Mouse (Mus musculus): ENCODE results near the gene Hsf5. TPM values are rescaled to one million over a fixed set of nuclear protein-coding genes. Genes with fewer than 3 reads are reported as not detected.

The Hsf5 gene
- polyA plus RNA-seq, 2 experiments: 0.02 TPM; not detected in 1

- DNase-seq (ENCODE audit: low read depth in 3 of 3, low spot score in 3 of 3) (no peak), ATAC-seq (ENCODE audit: insufficient read depth) (no peak)
- WGBS (ENCODE audit: insufficient replicate concordance): 55% methylated on average over 6 of the region's 6 CpGs
- H3K9ac ChIP-seq (replicated peaks): no peak overlapping the region
- no peaks in the 10 kb centered on the region for H3K9me3 ChIP-seq (ENCODE audit: control insufficient read depth, low read length)
- TF ChIP-seq EP300 (IDR thresholded peaks at IDR 0.05; ENCODE audit: low read depth) (no peak), CTCF (IDR thresholded peaks at IDR 0.05; ENCODE audit: low read depth) (no peak)
- H3K36me3 ChIP-seq (replicated peaks; ENCODE audit: control insufficient read depth, insufficient read depth, low read depth): no peaks in the 10 kb centered on the region
- no peak overlapping the region for H3K4me2 ChIP-seq (ENCODE audit: low read depth)
- H3K27me3 ChIP-seq (ENCODE audit: control insufficient read depth, insufficient read depth, low read length): no peaks in the 10 kb centered on the region
- peaks cover 6 to 13% of the 10 kb centered on the region in 2 experiments; a peak in 3 of 4 replicates for H3K4me1 ChIP-seq (replicated peaks; ENCODE audit: control insufficient read depth in 2 of 2, insufficient read depth in 2 of 2, low read length in 1 of 2)
- no peak overlapping the region for H3K27ac ChIP-seq
- H3K4me3 ChIP-seq (ENCODE audit: insufficient read depth in 1 of 2, low read depth in 2 of 2, low read length in 2 of 2): no peak overlapping the region
These were observed 33.5 kb upstream of the Hsf5 start for GRCm38 (mm10) chr11:87583291-87584034.

GRCm38 (mm10) chr11:87584711-87585505, 32.1 kb upstream of the Hsf5 start:
- ATAC-seq (ENCODE audit: insufficient read depth): 0 out of 2 replicates have a peak, but pooled peaks have one; percentile 34
- H3K4me1 ChIP-seq (replicated peaks; ENCODE audit: control insufficient read depth in 2 of 2, insufficient read depth in 2 of 2, low read length in 1 of 2): peaks cover 0 to 4% of the 10 kb centered on the region in 2 experiments; a peak in 2 of 4 replicates
- H3K27ac ChIP-seq: no peak overlapping the region
- no peak for DNase-seq (ENCODE audit: low read depth in 3 of 3, low spot score in 3 of 3)
- no peaks in the 10 kb centered on the region for H3K9me3 ChIP-seq (ENCODE audit: control insufficient read depth, low read length)
- no peaks in the 10 kb centered on the region for H3K36me3 ChIP-seq (replicated peaks; ENCODE audit: control insufficient read depth, insufficient read depth, low read depth)
- H3K4me2 ChIP-seq (ENCODE audit: low read depth): no peak overlapping the region
- 70% methylated on average over 10 of the region's 10 CpGs for WGBS (ENCODE audit: insufficient replicate concordance)
- TF ChIP-seq EP300 (IDR thresholded peaks at IDR 0.05; ENCODE audit: low read depth) (no peak), CTCF (IDR thresholded peaks at IDR 0.05; ENCODE audit: low read depth) (no peak)
- no peaks in the 10 kb centered on the region for H3K27me3 ChIP-seq (ENCODE audit: control insufficient read depth, insufficient read depth, low read length)
- no peak overlapping the region for H3K4me3 ChIP-seq (ENCODE audit: insufficient read depth in 1 of 2, low read depth in 2 of 2, low read length in 2 of 2)
- H3K9ac ChIP-seq (replicated peaks): no peak overlapping the region

GRCm38 (mm10) chr11:87587211-87587874, 29.6 kb upstream of the Hsf5 start:
- no peak for TF ChIP-seq EP300 (IDR thresholded peaks at IDR 0.05; ENCODE audit: low read depth)
- TF ChIP-seq CTCF (IDR thresholded peaks at IDR 0.05; ENCODE audit: low read depth): no peak
- ATAC-seq (ENCODE audit: insufficient read depth) (no peak), DNase-seq (ENCODE audit: low read depth in 3 of 3, low spot score in 3 of 3) (no peak)
- Histone ChIP-seq H3K27me3 (ENCODE audit: control insufficient read depth, insufficient read depth, low read length) (no peaks in the 10 kb centered on the region), H3K4me1 (replicated peaks; ENCODE audit: control insufficient read depth in 2 of 2, insufficient read depth in 2 of 2, low read length in 1 of 2) (peaks cover 7 to 9% of the 10 kb centered on the region in 2 experiments), H3K4me3 (ENCODE audit: insufficient read depth in 1 of 2, low read depth in 2 of 2, low read length in 2 of 2) (no peak overlapping the region), H3K9me3 (ENCODE audit: control insufficient read depth, low read length) (no peaks in the 10 kb centered on the region), H3K36me3 (replicated peaks; ENCODE audit: control insufficient read depth, insufficient read depth, low read depth) (no peaks in the 10 kb centered on the region), H3K4me2 (ENCODE audit: low read depth) (no peak overlapping the region), H3K27ac (no peak overlapping the region), H3K9ac (replicated peaks) (no peak overlapping the region)
- WGBS (ENCODE audit: insufficient replicate concordance): 81% methylated on average over 5 of the region's 5 CpGs

- TF ChIP-seq EP300 (IDR thresholded peaks at IDR 0.05; ENCODE audit: low read depth) (no peak), CTCF (IDR thresholded peaks at IDR 0.05; ENCODE audit: low read depth) (no peak)
- Histone ChIP-seq H3K27ac (no peak overlapping the region), H3K4me3 (ENCODE audit: insufficient read depth in 1 of 2, low read depth in 2 of 2, low read length in 2 of 2) (no peak overlapping the region), H3K9ac (replicated peaks) (no peak overlapping the region), H3K4me2 (ENCODE audit: low read depth) (no peak overlapping the region), H3K4me1 (replicated peaks; ENCODE audit: control insufficient read depth in 2 of 2, insufficient read depth in 2 of 2, low read length in 1 of 2) (peaks cover 16 to 27% of the 10 kb centered on the region in 2 experiments), H3K27me3 (ENCODE audit: control insufficient read depth, insufficient read depth, low read length) (no peaks in the 10 kb centered on the region), H3K9me3 (ENCODE audit: control insufficient read depth, low read length) (no peaks in the 10 kb centered on the region), H3K36me3 (replicated peaks; ENCODE audit: control insufficient read depth, insufficient read depth, low read depth) (no peaks in the 10 kb centered on the region)
- WGBS (ENCODE audit: insufficient replicate concordance): 84% methylated on average over 8 of the region's 8 CpGs
- DNase-seq (ENCODE audit: low read depth in 3 of 3, low spot score in 3 of 3): no peak
- no peak for ATAC-seq (ENCODE audit: insufficient read depth)
These were observed 27.4 kb upstream of the Hsf5 start for GRCm38 (mm10) chr11:87589605-87590004.

Data from liver, embryonic 14.5 days (tissue).